Mouse (Mus musculus): ENCODE results near the gene Gm3636. TPM values are rescaled to one million over a fixed set of nuclear protein-coding genes. Genes with fewer than 3 reads are reported as not detected.
"Not testable (repeated sequence)": the region's sequence is repeated elsewhere in the genome, so short reads cannot be mapped to it uniquely, and the experiment has no call there.

The Gm3636 gene
- 1 to 10 TPM in 2 of 4 experiments, under 1 TPM in 2; 0.74 to 1.4 (median 1.1) TPM for total RNA-seq (2022)

DNA sequence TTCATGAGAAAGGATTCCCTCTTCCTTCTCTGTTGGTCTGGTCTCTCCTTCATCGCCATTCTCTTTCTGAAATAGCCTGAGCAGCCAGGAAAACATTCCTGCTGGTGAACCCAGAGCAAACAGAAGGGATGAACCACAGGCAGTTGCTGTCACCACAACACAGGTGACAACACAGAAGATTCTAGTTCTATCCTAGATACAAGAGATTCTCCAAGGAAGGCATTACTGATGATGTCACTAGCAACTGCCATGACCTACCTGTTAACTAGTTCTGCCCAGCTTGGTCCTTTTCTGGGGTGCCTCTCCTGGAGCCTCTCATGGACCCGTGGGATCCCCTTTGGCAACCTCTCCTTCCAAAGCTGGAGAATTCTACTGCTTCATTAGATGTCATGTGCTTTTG is at the start of gene Gm3636:
Gene Gm3636 (minus strand): TSS at position 101 of the 400 bp plus-strand sequence.
- not testable (repeated sequence) for DNase-seq (ENCODE audit: low spot score in 2 of 2)

- DNase-seq (ENCODE audit: low spot score in 2 of 2), result not testable (repeated sequence)
These were observed 32.2 kb upstream of the Gm3636 start, which contains the start of gene Gm8362 for GRCm38 (mm10) chr14:6774311-6774710. Gene Gm8362 (minus strand): TSS chr14:6774411.

GRCm38 (mm10) chr14:6757231-6757536 is 15.1 kb upstream of the Gm3636 start:
- not testable (repeated sequence) for DNase-seq (ENCODE audit: low spot score in 2 of 2)

DNA sequence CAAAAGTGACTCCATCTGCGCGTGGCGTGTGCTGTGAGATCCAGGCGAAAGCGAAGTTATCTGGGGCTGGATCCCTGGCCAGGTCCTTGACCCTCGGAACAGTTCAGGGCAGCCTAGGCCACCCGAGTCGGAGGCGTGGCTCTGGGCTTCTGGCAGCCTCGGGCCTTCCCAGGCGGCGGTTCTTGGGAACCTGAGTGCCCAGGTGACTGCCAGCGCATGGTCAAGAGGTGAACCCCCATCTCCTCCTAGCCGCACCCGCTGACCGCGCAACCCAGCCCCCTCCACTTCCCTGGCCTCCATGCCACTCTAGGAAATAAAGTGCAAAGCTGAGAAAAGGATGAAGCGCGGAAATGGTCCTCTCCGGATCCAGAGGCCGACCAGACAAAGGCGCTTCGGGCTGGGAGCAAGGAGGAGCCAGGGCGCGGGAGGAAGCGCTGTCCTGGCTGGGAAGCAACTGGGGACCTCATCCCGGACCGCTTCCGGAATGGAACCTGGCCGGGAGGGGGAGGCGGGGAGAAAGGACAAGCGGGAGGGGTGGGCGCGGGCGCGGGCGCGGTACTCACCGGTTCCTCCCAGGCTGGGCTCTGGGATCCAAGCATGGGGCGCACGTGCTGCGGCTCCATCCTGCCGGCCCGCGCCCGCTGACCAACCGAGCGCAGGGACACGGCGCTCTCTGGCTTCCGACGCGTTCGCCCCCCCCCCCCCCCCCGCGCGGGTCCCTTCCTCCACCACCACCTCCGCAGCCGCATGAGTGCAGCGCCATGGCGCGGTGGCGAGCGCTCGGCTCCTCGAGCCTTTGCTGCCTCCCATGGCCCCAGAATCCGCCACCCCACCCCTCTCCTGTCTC is 14.5 kb upstream of the Gm3636 start:
- DNase-seq (ENCODE audit: low spot score in 2 of 2), result not testable (repeated sequence)

- not testable (repeated sequence) for DNase-seq (ENCODE audit: low spot score in 2 of 2)
These were observed 22.0 kb downstream of the Gm3636 start, which contains the start of gene Gm8050 for GRCm38 (mm10) chr14:6720151-6720550. Gene Gm8050 (minus strand): TSS chr14:6720251.

Other genes with a start within 250 kb of the Gm3636 start
- not detected for gene Gm8356, start 205.0 kb downstream of the Gm3636 start, total RNA-seq (2022)
- under 1 TPM in 2 of 4 experiments, not detected in 2; 0.19 to 0.31 TPM for gene Gm3629, start 151.7 kb downstream of the Gm3636 start, total RNA-seq (2022)
- gene Gm3460, start 119.9 kb downstream of the Gm3636 start, total RNA-seq (2022), result under 1 TPM in 1 of 4 experiments, not detected in 3; 0.62 TPM
- not detected for gene Gm10251, start 58.2 kb downstream of the Gm3636 start, total RNA-seq (2022)
- not detected for gene Gm8050, start 22.1 kb downstream of the Gm3636 start, total RNA-seq (2022)
- not detected for gene Gm8362, start 32.1 kb upstream of the Gm3636 start, total RNA-seq (2022)
- not detected for gene Gm3642, start 98.0 kb upstream of the Gm3636 start, total RNA-seq (2022)
- under 1 TPM in 1 of 4 experiments, not detected in 3; 0.20 TPM for gene Gm3667, start 147.6 kb upstream of the Gm3636 start, total RNA-seq (2022)
- gene Gm6356, start 231.5 kb upstream of the Gm3636 start, total RNA-seq (2022), result not detected

Data from gastrocnemius, adult 8-10 months (tissue).